Mouse (Mus musculus): Measurements from ENCODE around the gene Clrn2.

DNA sequence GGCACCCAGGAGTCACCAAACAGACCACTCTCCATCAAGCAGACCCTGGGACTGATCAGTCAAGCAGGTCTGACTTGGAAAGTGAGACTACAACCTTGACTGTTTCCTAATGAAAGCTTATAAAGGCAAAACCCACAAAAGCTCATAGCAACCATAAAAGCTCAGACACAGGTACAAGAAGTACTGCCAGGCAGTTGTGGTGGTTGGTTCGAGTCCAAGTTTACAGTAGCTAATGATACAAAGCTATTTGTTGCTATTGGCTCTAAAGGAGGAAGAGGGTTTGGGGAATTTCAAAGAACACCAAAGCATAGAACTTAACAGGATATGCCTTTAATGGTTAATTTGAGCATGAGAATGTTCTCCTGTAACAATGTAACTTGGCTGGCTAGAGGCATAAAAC, 30.1 kb downstream of the Clrn2 start:
- no peak for TF ChIP-seq EP300 (IDR thresholded peaks at IDR 0.05; ENCODE audit: low read depth)
- no peak for TF ChIP-seq CTCF (IDR thresholded peaks at IDR 0.05; ENCODE audit: low read depth)

Measured in heart, postnatal 0 days (tissue).